Mouse (Mus musculus) right cerebral cortex, adult 2 months (tissue): ENCODE data around the gene Sgms1.

Source experiments
- DNase-seq, 2 experiments: peaks; one replicate each; pipeline ENCODE4 v3.0.0; 2021 to 2022; ENCODE audit warnings: low spot score in 2 of 2

The Sgms1 gene

DNA sequence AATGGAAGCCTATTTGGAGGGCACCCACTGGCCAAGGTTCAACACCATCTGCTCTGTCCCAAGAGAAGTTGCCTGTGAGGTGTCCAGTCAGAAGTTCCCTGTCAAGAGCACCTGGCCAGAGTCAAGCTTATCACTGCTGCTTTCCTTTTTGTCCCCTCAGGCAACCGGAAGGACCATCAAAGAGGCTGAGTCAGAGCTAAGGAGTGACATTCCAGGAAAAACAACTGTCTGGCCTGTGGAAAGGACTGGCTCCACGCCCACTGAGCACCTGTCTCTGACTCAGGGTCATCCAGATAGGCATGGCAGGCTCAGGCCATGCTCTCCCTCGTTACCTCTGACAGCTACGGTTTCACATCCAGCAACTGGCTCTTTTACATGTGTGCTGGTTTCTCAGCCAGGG is 147.4 kb downstream of the Sgms1 start:
- DNase-seq = no peak

DNA sequence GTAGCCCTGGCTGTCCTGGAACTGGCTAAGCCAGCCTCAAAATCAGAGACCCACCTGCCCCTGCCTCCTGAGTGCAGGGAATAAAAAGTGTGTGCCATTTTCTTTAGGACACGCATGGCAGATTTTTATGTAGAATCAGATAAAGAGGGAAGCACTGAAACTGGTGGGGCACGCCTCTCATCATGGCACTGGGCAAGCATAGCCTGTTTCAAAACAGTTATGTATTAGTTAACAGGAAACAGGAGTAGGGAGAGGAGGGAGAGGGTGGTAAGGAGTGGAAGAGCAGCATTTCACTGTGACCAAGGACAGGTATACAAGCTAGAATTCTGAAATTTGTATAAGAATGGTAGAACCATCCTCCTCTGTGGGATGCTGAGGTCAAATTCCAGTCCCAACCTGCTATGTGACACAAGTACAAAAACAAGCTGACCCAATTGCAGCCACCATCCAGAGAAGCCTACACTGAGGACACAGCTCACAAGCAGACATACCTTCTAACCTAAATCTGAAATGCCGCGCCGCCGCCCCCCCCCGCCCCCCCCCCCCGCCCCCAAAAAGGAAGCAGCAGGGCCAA is 149.0 kb downstream of the Sgms1 start:
- no peak for DNase-seq

DNA sequence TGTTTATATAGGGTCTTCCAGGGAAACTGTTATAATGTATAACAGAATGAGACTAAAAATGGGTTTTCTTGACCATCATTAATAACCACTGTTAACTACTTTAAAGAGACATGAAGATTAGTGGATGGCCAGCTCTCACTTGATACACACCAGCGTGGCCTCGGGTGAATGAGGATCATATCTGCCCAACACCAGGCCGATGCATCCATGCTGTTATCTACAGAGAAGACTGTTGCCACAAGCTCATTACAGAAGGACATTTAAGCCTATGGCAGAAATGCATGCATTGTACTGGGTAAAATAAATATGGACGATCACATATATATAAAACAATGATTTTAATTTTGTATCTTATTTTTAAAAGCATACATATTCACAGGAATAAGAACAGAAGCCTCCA is 149.6 kb downstream of the Sgms1 start:
- no peak for DNase-seq

DNA sequence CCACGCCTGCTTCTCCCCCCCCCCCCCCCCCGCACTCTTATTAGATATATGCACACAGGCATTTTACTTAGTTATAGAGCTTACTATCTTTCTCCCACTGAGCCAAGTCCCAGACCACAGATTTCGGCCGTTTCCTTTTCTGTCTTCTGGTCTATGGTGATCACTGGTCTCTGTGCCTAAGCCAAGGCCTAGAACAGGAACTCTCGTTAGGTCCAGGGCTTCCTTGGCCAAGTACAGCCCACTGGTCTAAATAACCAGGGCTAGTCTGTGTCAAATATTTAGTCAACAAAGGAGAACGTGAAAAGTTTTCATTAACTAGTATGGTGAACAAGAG is 150.1 kb downstream of the Sgms1 start:
- DNase-seq = no peak

DNA sequence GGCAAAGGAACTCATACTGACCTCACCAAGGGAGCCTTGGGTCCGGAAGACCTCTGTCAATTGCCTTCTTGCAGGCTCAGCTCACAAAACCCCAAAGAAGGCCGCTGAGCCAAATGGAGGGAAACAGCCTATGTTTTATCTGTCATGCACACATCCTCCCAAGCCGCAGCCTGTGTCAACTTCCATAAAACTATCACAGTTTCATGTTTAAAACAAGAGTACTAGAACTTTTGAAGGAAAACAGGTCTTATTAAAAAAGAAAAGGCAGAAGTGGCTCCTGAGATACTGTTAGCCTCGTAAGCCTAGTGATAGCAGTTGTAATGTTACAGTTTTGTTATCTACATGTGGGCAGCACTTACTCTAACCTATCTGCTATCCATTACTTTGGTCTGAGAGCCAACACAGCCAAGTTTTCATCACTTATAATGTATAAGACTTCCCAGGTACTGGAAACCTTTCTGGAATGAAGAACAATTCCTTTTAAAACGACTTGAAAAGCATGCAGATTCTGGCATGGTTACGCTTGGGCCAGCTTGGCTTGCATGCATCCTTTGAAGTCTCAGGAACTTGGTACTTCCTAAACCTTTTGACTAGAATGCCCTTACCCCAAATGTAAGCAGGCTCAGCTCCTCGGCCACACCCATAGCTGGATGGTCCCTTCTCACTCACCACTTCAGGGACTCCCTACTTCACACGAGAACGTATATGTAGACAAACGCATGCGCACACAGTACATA is 150.6 kb downstream of the Sgms1 start:
- DNase-seq = no peak

DNA sequence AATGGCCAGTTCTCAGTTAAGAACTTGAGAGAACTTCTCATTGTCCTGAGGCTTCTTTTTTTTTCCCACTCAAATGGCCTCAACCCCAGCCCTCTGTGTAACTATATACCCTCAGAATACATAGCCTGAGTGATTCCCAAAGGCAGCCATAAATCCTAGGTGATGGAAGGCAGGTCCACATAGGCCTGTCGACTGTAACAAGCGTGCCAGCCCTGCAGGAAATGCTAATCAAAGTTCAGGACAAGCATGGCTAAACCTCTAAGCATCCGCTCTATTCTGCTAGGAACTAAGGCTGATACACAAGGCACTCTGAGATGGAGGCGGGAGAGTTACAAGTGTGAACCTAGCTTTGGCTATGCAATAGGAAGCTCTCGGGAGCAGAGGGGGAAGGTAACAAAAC is 151.8 kb downstream of the Sgms1 start:
- no peak for DNase-seq

DNA sequence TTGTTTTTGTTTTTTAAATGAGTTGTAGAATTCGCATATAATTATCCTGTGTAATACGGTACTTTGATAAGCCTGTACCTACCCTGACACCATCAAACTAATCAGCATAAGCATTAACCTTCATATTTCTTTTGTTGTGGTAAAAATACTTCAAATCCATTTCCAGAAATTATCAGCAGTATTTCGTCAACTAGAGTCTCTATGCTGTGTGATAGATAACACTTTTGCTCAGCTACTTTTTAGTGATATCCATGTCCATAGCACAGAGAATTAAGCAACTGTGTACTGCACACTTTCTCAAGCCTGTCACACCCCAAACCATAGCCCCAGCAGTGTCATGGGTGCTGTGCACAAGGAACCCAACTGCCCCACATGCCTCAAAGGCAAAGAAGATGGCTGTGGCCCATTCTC is 152.3 kb downstream of the Sgms1 start:
- DNase-seq = no peak

DNA sequence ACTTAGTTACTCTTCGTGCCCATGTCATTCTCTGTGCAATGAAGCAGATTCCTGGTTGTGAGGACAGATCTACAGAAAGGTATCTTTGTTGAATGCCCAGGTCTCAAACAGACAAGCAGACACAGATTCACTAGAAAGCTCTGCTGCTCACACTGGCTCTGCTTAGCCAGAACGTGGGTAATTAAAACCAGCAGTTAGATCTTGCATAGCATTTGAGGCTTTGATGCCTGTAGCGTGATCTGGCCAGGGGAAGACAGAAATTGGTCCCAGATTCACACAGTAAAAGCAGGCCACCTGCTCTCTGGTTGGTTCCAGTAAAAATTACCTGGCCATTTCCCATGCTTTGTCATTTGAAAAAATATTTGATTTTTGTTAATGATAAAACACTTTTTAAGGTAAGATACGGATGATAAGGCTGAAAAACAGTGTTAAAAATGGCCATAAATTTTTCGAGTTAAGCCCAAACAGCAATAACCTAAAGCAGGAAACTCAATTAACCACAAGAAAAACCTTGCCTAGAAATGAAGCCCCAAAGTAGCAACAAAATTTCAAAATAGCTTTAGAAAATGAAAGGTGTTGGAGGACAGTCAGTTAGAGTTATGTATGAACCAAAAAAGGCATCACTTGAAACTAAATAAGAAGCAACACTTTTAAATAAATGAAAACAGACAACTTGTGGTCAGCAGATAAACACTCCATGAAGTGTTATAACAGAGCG is 154.6 kb downstream of the Sgms1 start:
- no peak for DNase-seq

DNA sequence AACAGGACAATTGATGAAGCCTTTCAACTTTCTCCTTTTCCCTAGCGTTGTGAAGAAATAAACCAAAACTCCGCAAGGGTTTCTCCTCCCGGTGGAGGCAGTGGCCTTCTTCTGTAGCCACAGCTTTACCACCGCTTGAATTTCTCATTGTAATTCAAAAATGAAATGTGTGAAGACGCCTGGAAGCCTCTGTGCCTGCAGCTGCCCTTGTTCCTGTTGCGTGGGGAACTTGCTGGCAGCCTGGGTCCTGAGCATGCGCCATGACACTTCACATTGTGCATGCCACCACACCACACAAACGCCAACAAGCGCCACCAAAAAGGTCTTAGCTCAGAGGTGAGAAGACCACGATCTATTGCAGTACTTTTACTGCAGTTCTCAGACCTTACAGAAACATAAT is 158.2 kb downstream of the Sgms1 start:
- no peak for DNase-seq

DNA sequence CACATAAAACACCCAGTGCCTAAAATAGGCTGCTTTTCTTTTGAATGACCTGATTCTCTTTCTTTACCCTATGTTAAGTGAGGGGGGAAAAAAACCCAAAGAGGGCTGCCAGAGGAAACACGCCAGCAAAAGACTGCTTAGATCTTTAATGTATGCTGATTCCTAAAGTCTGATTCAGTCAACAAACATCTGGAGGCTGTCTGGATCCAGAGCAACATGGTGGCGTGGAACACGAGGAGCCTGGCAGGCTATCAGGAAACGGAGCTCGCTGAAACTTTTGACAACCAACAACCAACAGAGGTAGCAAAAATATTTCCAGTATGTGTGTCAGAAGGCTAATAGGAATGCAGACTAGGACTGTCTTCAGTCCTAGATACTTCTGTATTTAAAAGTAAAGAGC is 158.7 kb downstream of the Sgms1 start:
- DNase-seq = no peak

DNA sequence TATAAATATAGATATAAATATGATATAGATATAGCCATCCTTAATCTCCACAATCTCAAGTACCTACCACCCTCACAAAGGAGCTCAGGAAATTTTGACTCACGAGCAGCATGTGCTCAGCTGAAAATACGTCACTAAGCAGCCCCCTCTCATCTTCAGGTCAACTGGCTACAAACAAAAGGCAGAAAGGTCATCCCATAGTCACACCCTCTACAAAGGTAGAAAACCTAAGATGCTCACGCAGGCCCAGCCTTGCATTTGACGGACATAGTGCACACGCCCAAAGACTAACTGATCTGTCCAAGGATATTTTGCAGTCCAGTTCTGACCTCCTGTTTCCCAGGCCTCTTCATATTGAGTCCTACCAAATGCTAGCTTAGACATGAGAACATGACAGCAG is 159.2 kb downstream of the Sgms1 start:
- no peak for DNase-seq

DNA sequence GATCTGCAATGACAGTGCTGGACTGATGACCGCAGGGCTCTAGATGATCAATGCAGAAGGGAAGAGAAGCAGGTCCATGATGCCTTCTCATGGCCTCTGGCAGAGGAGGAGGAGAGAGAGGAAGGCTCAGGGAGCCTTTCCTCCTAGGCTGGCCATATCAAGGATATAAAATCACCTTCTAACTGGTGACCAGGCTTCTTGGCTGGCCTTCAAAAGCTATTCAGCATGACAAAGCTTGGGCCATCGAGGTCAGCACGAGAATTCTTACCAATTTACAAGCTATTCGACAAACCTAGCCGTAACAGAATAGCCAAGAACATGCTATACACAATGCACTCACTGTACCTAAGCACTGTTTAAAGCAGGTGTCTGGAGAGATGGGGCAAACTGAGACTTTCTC is 159.7 kb downstream of the Sgms1 start:
- no peak for DNase-seq

DNA sequence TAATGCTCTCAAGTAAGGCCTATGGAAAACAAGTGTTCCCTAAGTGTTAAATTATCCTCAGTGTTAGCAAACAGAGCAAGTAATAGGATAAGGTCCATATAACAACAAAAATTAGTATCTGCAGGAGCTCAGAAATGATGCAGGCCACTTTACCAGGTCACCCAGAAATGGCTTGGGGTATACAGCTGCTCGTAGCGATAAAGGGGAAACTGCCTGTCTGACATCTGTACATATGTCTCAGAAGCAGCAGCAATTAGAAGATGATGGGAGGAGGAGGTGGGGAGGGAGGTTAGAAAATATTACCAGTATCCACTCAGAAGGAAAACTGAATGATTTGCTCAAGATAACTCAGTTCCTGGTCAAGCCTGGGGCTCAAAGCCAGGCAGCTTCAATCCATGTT is 162.3 kb downstream of the Sgms1 start:
- DNase-seq = no peak

DNA sequence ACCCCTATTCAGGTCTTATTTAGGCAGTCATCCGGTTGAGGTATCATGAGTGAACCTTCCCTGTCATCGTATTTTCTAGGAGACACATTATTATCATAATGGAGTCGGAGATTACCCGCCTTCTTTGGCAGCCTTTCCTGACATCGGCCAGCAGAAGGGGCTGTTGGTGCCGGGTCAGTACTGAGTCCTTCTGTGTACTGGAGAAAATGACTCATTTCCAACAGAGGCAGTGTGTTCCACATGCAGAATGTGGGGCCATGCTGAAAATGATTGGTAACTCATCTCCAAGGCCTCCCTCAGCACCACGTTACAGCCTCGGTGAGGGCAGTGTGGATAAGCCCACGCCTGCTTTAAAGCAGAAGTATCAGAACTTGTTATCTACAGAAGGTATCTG is 164.4 kb downstream of the Sgms1 start:
- DNase-seq = no peak

DNA sequence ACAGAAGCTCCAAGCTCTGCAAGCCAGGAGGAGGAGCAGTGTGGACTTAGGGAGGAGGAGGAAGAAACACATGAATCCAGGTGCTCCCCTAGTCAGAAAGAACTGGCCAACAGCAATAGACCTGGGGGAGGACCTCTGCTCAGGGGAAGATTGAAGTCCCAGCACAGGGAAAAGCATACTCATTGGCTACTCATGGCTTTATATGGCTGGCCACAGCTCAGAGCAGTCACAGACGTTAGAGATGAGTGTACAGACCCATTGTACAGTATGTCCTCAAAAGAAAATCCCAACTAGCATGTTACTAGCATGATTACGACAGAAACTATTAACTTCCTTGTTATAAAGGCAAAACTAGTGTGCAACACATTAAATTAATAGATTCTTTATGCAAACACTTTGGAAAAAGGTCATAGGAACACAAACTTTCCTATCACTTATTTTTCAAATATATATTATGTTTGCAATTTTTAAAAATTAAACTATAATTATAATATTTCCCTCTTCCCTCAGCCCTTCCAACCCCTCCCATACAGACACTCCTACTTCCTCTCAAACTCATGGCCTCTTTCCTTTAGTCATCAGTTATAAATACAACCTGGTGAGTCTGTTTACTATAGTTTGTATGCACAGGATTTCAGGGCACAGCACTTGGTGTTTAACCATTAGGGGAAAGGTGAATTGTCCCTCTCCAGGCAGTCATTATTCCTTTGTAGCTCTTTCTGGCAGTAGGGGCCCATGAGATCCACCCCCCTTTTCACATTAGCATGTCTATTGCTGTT is 165.0 kb downstream of the Sgms1 start:
- DNase-seq = no peak

DNA sequence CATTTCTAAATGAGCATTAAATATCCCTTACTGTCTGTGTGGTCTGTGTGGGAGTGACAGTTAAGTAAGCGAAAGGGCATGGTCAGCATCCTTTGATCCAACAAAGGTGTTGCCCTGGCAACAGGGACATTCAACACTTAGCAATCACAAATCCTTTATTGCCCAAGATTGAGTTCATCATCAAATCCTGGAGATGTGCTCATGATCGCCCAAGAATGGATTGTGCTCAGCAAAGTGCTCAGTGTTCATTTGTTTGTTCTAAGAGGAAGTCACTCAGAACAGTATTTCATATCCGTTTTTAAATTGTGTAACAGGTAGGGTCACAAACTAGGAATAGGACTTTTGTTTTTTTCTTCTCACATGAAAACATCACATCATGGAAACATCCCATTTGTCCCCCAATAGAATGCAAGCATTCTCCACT is 165.8 kb downstream of the Sgms1 start:
- DNase-seq = no peak

DNA sequence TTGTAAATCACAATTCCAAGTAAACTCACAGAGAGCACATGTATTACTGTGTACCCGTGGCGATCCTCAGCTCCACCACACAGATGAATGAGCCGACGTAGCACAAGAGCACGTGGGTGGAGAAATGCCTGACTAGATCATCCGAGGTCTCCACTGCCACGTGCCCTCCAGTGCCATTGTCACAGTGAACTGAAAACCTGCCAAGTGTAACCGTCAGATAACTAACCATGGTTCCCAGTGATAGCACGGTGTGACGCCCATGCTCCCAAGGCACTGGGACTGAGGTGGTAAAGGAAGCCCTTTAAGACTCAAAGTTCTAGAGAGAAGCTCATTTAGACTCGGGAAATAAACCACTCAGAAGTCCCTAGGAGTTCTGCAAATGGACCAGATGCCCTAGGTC is 167.4 kb downstream of the Sgms1 start:
- DNase-seq = no peak

DNA sequence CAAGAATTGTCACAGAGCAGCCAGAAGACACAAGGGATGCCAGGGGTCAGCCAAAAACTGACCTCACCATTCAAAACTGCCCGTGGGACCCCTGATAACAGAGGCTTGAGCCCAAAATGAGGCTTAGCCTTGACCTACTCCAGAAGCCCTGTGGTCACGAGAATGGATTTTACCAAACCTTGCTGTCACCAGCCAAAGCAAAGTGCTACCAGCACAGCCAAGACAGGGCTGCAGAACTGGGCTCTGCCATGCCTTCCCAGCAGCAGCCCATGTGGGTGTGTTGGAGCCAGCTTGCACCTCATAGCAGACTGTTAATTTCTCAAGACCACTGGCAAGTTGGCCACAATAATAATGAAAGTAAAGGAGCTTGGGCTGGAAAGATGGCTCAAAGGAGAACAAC is 168.5 kb downstream of the Sgms1 start:
- DNase-seq = no peak

DNA sequence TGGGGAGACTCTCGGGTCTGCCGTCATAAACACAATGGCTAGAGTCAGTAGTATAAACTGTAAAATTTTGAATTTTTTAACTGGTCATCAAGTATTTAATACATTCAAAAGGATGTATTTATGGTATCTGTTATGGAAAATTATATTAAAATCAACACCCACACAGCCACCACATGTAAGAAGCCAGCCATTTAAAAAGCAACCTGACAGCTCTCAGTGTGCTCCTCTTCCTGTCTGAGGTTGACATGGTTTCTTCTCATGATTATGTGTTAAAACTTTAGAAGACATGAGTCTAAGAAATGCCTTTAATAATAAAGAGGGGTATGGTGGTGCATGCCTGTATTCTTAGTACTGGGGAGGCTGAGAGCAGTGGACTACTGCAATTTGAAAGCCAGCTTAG is 172.8 kb downstream of the Sgms1 start:
- DNase-seq = no peak

DNA sequence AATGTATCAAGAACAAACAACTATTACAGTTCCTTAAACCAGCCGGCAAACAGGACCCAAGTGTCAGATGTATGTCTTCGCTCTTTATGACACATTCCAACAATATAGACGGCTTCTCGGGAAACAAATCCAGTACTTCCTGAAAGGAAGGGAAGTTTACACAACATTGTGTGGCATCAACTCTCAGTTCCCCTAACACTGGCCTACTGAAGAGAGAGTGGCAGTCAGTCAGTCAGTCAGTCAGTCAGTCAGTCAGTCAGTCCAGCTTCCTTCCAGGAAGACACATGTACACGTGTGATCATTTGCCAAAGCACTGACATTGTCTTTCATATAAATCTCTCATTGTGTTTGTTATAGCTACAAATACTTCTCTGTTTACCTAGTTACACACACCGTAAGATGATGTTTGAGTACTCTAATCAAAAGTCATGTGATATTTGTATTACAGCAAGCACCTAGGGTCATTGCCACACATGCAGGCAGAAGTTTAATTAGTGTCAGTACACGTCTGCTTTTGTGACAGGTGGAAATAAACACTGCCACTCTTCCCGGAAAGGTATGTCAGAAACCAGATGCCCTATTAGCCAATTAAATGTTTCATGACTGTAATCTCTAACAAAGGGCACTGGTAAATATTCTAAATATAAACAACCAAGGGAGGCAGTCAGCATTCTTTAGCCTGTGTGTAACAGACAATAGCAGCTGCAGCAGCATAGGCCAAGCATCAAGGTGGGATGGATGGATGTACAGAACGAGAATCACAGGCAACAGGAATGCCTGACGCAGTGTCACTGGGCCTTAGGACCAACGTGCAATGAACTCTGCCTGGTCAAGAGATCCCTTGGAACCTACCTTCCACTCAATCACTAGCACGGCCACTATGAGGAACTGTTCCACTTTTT is 174.4 kb downstream of the Sgms1 start:
- no peak for DNase-seq

DNA sequence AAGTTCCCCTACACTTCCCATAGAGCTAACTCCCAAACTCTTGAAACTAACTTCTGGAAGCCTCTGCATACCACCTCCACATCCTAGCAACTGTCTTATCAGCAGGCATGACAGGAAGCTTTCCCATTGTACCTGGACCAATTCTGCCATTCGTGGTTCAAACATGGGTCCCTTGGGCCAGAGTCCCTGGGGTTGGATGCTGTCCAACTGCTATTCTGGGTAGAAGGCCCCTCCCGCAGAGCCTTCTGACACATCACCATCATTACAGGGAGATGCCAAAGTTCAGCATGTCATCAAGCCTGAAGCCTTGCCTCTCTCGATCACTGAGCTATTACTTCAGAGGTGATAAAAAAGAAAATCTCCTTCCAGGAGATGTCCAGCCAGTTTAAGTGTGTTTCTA is 175.9 kb downstream of the Sgms1 start:
- no peak for DNase-seq

DNA sequence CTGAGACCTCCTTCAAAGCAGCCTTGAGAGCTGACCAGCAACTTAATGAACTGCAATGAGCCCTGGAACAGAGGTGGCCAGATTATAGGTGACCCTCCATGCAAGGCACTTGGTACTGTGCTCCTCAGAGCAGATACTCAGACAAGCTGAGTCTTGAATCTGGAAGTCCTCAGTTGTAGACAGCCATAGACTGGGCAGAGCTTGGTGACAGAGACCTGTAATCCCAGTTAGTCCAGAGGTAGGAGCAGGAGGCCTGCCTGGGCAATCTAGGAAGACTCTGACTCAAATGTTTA is 178.3 kb downstream of the Sgms1 start:
- DNase-seq = no peak
